Mouse (Mus musculus) cortical plate, adult 2 months (tissue): Measurements from ENCODE around the gene Pmepa1. TPM values are rescaled to one million over a fixed set of nuclear protein-coding genes. Genes with fewer than 3 reads are reported as not detected.

Experiments
- H3K27ac ChIP-seq: fragments of 200-500 bp; 2 replicates; pipeline ENCODE4 v1.5.1; 2012; ENCODE audit warnings: low read length, control low read depth, inconsistent platforms; ENCODE audit not compliant: insufficient read depth
- H3K4me1 ChIP-seq: fragments of 200-500 bp; 2 replicates; pipeline ENCODE4 v1.6.1; 2011; ENCODE audit warnings: low read length; ENCODE audit not compliant: control insufficient read depth, insufficient read depth
- H3K4me3 ChIP-seq: fragments of 200-500 bp; 2 replicates; pipeline ENCODE4 v1.5.1; 2011; ENCODE audit warnings: mild to moderate bottlenecking, low read length, control low read depth; ENCODE audit not compliant: insufficient read depth
- CTCF ChIP-seq: fragments of 200-500 bp; IDR thresholded peaks from 2 replicates; pipeline ENCODE4 v1.5.1; 2011; ENCODE audit warnings: mild to moderate bottlenecking, control low read depth, low read length; ENCODE audit not compliant: insufficient read depth; ENCODE audit errors: extremely low read depth
- POLR2A ChIP-seq: fragments of 200-500 bp; IDR thresholded peaks from 2 replicates; pipeline ENCODE4 v1.6.1; 2011; ENCODE audit warnings: mild to moderate bottlenecking, low read length, control low read depth; ENCODE audit not compliant: insufficient read depth; ENCODE audit errors: extremely low read depth
- polyA plus RNA-seq: library from polyadenylated mRNA; depleted of rRNA; stranded (reverse); fragments of >200 nt; gene quantifications from 2 replicates; pipeline ENCODE4 v1.2.3, GENCODE M21; 2012

Pmepa1 gene
- polyA plus RNA-seq, 1 experiment: 42.3 TPM

DNA sequence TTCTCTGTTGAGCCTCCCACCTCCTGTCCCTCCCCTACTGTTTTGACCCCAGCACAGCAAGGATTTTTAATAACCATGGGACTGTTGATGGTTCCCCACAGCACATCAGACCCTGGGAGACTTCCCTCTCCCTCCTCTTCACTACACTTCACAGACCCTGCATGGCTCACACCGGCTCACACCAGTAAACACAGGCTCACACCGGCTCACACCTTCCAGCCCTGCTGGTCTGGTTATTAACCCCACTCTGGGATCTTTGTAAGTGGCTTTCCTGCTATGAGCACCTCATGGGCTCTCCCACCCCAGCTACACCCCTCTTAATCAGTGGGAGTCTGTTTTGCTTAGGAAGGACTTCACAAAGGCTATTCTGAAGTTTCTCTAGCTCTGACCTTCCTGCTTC, 28.4 kb downstream of the Pmepa1 start:
- Histone ChIP-seq H3K4me1 (peaks cover 22% of the 10 kb centered on the region), H3K27ac (no peak overlapping the region)
- TF ChIP-seq POLR2A (no peak), CTCF (no peak)

DNA sequence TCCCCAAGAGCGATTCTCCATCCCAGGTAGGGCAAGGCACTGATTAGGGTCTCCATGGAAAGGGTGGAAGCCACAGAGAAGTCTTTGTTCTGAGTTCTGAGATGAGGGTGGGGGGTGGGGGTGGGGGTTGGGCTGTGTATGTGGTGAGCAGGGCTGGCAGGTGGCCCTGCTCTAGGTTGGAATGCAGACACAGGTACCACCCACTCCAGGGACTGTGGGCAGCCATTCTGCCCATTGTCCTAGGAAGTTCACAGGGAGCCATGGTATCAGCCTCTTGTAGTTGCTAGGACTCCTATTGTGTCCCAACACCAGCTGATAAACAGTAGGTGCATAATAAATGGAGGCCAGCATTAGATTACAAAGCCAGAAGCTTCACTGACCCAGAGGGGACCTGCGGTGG, 29.1 kb downstream of the Pmepa1 start:
- TF ChIP-seq POLR2A: no peak
- no peak for TF ChIP-seq CTCF
- H3K4me1 ChIP-seq: peaks cover 19% of the 10 kb centered on the region
- H3K27ac ChIP-seq: no peak overlapping the region
- no peak overlapping the region for H3K4me3 ChIP-seq

More for the DNA sequence above, 28.4 kb downstream of the Pmepa1 start:
- H3K4me3 ChIP-seq: no peak overlapping the region

DNA sequence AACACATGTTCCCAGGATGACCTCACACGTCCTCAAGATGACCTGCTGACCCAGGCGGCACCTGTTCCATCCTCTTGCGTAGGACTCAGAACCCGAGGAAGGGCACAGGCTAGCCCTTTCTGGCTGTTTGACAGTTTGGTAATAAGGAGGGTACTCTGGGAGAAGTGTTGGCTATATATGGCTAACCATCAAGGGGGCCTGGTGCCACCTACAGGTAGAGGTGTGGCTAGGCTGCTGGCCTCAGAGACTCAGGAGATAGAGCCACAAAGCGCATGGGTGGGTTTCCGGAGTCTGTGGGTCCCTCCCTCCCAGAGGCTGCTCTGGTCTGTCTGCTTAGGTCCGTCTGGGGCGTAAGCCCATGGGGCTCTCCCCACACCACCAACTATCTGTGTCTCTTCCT, 29.6 kb downstream of the Pmepa1 start:
- TF ChIP-seq POLR2A: no peak
- TF ChIP-seq CTCF: no peak
- no peak overlapping the region for H3K27ac ChIP-seq
- H3K4me3 ChIP-seq: no peak overlapping the region
- peaks cover 15% of the 10 kb centered on the region for H3K4me1 ChIP-seq

DNA sequence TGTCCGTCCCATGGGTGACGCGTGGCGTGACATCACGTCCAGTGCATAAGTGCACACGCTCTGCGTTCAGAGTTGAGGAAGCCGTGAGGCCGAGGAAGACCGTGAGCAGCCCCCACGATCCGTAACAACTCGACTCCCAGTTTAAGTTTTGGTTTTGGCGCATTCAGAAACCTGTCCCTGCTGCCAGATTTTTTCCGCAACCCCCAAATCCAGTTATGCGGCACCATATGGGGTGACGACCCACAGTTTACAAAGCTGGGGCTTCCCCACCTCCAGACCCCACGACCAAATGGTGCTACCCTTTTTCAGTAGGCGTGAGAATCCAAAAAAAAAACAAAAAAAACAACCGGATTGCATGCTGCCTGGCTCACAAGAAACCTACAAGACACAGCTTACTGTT, 31.1 kb downstream of the Pmepa1 start:
- H3K4me1 ChIP-seq: peaks cover 10% of the 10 kb centered on the region
- no peak overlapping the region for H3K27ac ChIP-seq
- TF ChIP-seq CTCF (no peak), POLR2A (no peak)
- H3K4me3 ChIP-seq: peak overlapping the region; percentile 5; the same call in 1 of the 2 replicates

DNA sequence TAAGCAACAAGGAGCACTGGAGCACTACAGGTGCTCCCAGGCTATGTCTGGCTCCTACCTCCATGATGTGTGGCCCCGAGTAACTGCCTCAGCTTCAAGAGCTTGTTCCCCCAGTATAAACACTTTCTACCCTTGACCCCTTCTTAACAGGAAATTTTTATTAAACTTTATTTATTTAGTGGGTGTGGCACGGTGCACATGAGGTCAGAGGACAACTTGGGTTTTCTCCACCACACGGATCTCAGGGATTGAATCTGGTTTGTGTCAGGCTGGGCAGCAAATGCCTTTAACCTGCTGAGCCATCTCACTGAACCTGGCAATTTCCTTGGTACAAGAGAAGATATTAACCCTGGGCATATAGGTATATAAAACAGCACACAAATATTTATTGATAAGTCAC, 32.2 kb downstream of the Pmepa1 start:
- no peak overlapping the region for H3K27ac ChIP-seq
- no peak overlapping the region for H3K4me3 ChIP-seq
- H3K4me1 ChIP-seq: peaks cover 5% of the 10 kb centered on the region
- no peak for TF ChIP-seq CTCF
- TF ChIP-seq POLR2A: no peak

DNA sequence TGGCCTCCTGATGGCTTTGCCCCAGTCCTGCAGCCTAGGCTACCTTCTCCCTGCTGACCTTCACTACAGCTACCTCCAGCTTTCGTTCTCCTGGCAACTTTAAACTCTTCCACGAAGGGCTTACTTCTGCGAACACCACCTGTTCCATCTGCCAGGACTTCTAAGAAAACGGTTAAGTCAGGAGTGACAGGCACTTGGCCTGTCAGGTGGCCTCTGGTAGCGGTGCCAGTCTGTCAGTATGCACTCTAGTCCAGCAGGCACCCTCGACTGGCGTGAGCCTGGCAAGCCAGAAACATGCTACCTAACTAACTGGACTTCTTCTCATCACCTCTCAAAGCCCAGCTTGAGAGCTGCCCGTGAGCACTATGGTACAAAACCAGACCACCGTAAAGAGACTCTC, 32.7 kb downstream of the Pmepa1 start:
- no peak overlapping the region for H3K4me3 ChIP-seq
- H3K4me1 ChIP-seq: peaks cover 3% of the 10 kb centered on the region
- TF ChIP-seq POLR2A: no peak
- TF ChIP-seq CTCF: no peak
- H3K27ac ChIP-seq: no peak overlapping the region

DNA sequence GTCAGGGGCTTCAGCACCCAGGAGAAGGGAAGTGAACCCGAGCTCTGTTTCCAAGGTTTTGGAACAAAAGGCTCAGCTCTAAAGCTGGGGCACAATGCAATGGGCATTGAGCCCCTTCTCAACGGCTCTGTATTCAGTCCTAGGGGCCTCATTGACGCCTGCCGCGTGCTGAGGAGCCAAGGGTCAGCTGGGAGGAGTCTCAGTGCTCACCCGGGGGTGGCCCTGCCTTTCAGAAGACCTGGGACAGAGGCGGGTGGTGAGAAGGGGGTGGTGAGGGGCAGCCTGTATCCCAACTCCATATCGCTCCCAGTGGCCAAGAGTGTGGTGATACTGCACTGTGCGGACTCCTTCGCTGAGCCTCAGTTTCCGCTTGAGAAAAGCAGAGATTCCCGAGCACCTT, 33.5 kb downstream of the Pmepa1 start:
- TF ChIP-seq POLR2A: no peak
- H3K4me3 ChIP-seq: no peak overlapping the region
- H3K27ac ChIP-seq: no peak overlapping the region
- peaks cover 3% of the 10 kb centered on the region for H3K4me1 ChIP-seq

DNA sequence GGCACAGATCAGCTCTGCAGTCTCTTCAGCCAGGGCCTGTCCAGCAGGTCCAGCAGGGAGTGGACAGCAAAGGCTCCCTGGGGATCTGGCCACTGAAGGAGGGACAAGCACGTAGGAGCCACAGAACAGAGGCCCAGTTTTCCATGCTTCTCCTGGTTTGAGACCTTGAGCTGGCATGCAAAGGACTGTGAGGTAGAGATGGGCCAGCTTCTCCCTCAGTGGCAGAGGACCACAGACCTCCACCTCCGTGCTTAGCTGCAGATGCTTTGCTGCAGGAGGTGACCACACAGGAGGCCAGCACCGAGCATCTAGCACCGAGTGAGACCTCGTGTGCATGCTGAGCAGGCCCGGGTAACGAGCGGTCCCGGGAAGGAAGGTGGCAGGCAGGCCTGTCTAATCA, 35.6 kb downstream of the Pmepa1 start:
- Histone ChIP-seq H3K4me1 (peaks cover 3% of the 10 kb centered on the region), H3K27ac (no peak overlapping the region), H3K4me3 (no peak overlapping the region)
- TF ChIP-seq CTCF (no peak), POLR2A (no peak)

DNA sequence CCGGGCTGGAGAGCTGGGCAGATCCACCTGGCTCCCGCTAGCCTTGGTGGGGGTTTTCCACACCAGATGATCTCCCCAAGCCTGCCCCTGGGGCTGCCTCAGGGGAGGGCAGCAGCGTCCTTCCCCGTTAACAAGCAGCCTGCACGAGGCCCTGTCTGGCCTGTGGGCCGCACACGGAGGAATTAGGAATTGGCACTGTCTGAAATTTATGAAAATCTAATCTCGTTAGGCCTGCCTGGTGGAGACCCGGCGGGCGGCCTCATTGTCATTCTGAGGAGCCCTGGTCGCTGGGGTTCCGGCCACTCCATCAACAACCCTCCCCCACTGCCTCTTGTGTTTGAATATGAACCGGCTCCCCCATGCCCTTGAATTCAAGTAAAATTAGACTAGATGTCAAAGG, 37.8 kb downstream of the Pmepa1 start:
- no peak for TF ChIP-seq POLR2A
- TF ChIP-seq CTCF: no peak
- no peak overlapping the region for H3K27ac ChIP-seq
- H3K4me1 ChIP-seq: no peaks in the 10 kb centered on the region; the same call in 1 of the 2 replicates
- H3K4me3 ChIP-seq: no peak overlapping the region

DNA sequence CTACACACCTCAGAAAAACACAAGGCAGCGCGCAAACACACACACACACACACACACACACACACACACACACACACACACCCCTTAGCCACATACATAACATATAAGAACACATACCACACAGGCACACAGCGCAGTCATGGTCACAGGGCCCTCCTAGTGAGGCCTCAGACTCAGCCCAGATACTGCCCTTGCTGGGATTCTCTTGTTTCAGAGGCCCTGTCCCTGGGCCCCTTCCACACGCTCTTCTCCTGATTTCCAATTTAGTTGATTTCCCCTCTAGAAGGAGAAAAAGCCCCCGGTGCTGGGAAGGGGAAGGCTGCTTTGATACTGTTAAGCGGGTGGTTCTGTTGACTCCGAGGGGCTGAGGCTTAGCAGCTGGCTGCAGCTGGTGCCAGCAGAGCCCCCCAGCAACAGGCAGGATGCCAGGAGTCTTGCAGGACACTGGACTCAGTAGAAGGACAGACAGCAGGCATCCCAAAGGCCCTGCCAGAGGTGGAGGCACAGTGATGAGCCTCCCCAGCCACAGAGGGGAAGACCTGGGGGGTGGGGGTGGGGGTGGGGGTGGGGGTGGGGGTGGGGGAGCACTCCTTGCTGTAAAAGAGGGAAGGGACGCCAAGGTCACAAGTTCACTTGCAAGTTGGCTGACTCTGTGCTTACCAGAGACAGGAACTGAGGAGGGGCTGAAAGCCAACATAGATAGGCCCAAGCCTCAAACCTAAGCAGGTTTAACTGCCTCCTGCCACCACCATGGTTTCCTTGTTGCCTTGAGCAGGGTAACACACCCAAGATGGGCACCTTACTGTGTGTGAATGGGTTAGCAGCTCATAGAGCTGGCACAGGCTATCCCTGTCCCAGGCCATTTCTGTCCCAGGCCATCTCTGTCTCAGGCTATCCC, 40.6 kb downstream of the Pmepa1 start:
- no peak overlapping the region for H3K27ac ChIP-seq
- H3K4me1 ChIP-seq: peaks cover 3% of the 10 kb centered on the region
- TF ChIP-seq CTCF (no peak), POLR2A (no peak)
- H3K4me3 ChIP-seq: no peak overlapping the region
